Mouse (Mus musculus) urinary bladder, postnatal 4 days (tissue): ENCODE data around the gene Crebl2.

ENCODE experiments used
- DNase-seq, 2 experiments: peaks; one replicate each; pipeline ENCODE4 v3.0.0; 2021 to 2022; ENCODE audit warnings: low spot score in 2 of 2

The Crebl2 gene

DNA sequence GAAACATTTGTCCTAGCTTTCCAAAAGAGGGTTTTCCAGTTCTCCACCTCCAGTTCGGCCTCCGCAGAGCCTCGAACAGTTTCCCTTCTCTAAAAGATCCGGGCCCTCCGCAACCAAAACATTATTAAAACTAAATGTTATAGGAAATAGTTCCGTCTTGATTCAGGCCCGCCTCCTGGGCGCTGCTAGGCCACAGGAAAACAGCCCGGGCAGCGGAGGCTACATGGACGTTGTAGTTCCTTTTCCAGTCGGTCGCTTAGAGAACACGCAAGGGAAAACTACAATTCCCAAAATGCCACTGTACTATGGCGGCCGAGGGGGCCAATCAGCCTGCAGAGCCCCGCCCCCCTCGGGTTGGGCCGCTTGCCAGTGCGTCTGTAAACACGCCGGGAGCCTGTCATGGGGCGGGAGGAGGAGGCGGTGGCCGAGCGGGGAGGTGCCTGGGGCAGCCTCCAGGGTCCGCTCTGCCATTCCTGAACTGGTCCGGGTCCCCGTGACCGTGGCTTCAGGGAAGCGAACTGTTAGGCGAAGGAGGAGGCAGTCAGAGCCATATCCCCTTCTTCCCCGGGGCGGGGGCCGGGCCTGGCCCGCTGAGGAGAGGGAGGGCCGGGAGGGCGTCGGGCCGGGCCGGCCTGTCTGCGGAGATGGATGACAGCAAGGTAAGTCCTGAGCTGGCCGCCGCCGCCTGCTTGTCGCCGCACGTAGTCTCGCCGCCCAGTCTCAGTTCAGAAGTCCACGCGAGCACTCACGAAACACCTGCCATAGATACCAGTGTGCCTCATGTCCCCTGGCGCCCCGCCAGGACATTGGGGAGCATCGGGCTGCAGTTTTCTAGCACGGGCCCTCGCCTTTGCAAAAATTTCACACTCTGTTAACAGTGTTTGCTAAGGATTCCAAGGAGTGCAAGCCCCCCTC, at the start of gene Crebl2:
TSS of gene Crebl2 (plus strand) at position 369 of the 915 bp plus-strand sequence.
- peak; percentile 100 for DNase-seq

DNA sequence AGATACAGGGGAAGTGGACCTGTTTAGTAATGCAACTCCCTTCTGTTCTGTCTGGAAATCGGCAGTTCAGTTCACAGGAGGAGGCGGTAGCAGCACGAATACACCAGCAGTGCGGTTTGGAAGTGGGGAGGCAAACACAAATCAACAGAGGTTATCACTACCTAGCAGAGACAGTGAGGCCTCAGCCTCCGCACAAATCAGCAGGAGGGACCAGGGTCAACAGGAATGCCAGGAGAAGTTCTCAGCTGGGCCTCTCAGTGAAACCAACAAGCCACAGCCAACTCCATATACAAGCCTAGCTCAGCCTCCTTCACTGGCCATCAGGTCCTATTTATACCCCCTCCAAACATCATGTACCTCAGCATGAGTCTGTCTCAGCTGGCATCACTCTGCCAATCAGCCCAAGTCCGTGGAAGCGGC, 48.5 kb upstream of the Crebl2 start:
- DNase-seq = no peak

DNA sequence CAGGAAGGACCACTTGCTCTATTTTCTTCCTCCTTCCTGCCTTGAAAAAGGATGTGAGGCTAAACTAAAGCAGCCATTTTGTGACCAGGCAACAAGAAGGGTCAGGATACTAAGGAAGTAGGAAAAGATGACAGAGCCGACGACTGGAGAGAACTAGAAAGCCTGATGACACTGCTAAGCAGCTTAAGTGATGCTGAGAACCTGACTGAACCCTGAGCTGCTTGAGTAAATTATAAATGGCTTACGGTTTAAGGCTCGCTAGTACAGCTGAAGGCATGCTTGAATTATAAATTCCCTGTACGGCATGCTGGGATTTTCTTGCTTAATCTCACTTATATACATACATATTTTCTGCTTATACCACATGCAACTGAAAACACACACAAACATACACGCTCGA, 47.1 kb upstream of the Crebl2 start:
- no peak for DNase-seq

DNA sequence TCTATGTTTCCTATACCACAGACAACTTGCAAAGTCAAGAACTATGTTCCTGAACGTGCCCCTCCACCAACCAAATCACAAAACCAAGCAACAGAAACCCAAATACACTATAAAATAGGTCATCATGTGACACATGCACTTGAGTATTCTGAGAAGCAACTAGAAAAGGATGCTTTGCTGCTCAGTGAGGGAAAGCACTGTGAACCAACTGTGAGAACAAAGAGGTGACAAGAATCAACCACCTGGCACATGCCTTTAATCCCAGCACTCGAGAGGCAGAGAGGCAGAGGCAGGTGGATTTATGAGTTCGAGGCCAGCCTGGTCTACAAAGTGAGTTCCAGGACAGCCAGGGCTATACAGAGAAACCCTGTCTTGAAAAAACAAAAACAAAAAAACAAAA, 43.5 kb upstream of the Crebl2 start:
- DNase-seq = no peak

DNA sequence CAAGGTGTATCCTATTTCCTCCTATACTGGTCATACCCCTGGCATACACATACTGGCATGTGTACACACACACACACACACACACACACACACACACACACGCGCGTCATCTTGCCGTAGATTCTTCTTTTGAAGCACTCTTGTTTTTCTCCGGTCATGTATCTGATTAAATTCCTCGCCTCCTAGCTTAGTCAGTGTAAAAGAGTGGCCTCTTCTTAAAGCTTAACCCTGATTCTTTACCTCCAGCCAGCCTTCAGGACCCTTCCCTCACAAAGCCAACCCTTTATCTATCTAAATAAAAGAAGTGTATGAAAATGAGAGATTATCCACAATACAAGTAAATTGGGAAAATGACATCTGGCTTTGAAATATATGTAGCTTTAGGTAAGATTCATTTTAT, 40.9 kb upstream of the Crebl2 start:
- DNase-seq = no peak

DNA sequence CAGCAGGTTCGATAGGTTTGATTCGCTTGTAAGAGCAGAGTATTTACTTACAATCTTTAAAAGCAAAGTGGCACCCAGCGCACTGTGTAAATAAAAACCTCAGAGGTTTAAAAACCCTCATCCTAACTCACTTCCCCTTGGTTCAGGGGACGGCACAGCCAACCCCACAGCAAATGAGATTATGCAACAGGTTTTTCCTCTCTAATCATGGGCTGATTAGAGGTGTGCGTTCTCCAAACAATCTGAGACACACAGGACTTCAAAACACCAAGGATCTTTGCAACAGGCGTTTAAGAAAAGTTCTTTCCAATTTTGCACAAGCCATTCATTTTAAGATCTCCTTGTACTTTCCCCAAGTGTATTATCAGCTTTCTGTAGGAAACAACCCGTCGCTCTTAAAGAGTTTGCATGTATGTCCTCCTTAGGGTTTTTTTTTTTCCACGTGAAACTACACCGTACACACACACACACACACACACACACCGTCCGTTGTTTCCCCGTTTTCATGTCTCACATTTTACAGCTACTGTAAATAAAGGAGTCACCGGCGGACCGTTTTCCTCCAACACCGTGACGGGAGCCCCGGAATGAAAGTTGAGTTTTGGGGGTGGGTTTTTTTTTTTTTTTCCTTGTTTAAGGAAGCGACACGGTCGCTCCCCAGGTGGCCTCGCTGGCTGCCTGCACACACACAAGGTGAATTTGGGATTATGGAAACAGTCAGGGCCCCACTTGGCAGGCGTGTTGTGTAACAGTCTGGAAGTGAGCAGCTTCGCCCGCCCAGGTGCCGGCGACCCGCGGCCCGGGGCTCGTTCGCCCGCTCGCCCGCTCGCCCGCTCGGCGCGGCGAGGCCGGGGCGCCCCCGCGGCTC, 38.5 kb upstream of the Crebl2 start:
- peak in 1 of 2 experiments; percentile 19 for DNase-seq

DNA sequence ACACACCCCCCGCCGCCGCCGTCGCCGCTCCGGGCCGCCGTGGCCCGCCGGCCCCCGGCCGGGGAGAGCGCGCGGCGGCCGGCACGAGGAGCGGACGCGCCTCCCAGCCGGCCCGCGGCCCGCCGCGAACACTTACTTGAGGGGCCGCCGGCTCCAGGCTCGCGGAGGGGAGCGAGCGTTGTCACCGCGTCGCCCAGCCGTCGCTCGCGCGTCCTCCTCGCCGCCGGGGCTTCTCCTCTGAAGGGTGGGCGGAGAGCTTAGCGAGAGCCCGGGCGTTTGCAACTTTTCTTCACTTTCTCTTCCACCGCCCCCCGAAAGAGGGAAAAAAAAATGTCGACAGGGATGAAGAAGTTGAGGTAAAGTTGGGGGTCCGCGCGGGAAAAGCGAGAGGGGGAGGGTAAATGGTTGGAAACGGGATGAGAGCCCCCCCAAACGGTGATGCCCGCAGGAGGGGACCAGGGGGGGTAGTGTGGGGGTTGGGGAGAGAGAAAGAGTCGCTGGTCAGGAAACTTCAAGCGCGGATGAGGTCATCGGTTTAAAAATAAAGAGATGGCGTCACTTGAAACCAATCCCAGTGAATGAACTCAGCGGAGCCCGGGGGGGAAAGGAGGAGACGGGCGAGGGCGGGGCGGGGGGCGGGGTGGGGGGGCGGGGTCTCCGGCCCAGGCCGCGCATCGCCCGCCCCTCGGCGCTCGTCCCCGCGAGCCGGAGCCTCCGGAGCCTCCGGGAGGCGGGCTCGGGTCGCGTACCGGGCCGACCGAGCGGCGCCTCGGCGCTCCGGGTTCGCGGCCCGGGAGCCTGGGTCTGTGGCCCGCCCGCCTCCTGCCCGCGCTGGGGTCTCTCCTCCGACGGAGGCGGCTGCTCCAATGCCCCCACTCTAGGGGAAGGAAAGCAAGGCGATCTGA, 37.6 kb upstream of the Crebl2 start, which contains the start of gene Dusp16:
TSS of gene Dusp16 (minus strand) at position 485 of the 905 bp plus-strand sequence.
- peak; percentile 73 to 86 for DNase-seq

DNA sequence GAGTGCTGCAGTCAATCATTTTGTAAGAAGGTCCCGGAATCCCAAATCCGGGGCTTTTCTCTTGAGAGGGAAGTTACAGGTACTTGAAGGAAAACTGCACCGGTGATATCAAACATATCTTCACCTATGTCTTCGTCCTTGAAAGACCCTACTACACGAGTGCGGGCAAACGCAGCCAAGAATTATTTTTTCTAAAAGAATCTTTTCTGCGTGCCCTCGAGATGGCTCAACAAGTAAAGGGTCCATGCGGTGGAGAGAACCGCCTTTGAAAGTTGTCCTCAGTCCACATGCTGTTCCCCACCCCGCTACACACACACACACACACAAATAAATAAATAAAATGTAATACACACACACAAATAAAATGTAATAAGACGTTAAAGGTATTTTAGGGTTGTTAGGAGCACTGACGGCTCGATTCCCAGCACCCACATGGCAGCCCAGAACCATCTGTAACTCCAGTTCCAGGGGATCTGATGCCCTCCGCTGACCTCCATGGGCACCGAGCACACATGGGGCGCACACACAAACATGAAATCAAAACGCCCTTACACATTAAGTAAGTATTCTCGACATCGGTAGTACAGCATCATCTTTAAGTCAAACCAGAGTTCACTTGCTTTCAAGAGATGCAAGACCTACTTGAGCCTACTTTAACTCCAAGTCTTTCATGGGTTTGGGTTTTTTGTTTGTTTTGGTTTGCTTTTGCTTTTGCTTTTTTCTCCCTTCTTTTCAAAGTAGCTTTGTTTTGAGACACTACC, 36.7 kb upstream of the Crebl2 start:
- no peak for DNase-seq

DNA sequence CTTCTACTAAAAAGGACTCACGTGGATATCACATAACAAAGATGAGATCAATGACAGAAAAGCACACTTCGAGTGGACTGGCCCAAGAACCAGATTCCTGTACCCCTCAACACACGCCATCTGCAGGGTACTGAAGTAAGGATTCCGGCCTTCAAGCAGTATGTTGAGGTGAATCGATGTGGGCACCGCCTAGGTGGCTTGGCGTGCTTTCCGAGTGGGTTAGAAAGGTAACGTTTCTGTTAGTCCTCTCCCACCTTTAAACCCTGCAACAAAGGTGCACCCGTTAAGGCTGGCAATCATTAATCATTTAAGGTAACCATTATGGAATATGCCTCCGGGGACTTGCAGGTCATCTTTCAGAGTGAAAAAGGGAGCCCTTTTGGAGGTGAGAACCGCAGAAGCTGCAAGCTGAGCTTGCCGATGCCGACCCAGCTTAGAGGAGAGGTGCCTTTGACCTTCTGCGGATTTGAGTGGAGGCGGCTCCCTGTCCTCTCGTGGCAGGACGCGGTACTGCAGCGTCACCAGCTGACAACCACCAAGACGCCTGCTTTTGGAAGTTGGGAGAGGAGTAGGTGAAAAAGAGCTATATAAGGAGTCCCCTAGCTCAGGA, 35.9 kb upstream of the Crebl2 start:
- peak; percentile 69 to 83 for DNase-seq

DNA sequence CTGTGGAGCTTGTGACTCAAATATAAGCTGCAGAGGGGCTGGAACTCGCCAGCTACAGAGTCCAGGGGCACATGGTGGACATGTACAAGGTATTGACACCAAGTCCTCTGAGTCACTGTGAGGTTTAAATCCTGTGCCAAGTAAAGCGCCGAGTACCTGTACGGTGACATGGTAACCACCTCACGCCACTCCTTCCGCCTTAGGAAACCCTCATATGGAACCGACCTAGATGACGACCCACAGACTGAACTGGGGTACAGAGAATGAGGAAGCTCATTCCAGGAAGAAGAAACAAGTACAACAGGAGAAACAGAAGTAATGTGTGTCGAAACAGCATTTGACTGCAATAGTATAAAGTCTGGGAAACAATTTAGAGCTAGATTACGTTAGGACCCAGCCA, 33.7 kb upstream of the Crebl2 start:
- no peak for DNase-seq

DNA sequence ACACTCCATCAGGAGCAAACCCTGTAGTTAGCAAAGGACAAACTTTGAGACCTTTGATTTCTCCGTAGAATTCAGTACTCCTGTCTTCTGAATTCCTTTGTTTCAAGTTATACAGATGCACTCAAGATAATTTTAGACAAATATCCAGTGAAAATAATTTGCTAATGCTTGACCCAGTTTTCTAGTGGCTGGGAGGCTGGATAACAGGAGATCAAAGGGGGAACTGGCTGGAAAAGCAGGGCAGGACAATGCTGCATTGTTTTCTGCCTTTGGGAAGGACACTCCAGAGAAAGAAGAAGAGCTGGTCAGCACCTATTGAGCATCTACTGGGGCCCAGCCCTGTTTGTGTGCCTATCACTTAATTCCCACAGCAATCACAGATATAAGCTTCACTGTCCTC, 28.5 kb upstream of the Crebl2 start:
- DNase-seq = no peak

DNA sequence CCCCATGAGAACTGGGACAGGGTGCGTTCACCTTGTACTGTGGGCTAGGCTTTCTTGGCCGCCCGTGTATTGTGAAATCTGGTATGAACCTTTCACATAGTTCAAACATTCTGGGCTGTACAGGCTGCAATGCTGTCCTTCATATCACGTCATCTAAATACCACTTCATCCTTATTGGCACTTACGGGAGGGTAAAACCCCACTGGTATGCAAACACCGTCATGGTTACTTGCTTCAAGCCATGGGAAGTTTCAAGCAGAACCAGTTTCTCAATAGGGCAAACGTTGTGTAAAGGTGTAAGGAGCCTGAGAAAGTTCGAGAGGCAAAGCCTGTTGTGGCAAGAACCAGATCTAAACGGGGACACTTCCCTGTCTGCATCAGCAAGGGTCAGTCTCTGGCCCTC, 27.3 kb upstream of the Crebl2 start:
- DNase-seq = no peak

DNA sequence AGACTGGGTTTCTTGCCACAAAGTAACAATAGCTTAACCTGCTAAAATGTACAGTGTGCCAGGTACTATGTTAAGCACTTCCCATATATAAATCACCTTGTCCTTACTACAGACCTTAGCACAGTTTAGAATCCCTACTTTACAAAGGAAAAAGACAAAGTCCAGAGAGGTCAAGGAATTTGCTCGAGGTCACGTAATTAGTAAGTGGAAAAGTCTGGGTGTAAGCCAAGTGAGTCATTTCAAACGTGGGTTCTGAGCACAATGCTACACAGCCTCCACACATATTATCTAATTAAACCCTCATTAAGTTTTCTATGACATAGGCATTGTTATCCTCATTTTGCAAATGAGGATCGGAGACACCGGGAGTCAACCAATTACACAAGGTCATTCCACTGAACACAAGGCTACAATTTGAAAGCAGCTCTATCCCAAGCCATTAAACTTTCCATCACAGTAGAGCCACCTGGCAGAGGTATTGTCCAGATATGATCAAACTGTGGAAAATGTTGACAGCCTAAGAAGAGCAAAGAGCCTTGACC, 25.1 kb upstream of the Crebl2 start:
- no peak for DNase-seq

DNA sequence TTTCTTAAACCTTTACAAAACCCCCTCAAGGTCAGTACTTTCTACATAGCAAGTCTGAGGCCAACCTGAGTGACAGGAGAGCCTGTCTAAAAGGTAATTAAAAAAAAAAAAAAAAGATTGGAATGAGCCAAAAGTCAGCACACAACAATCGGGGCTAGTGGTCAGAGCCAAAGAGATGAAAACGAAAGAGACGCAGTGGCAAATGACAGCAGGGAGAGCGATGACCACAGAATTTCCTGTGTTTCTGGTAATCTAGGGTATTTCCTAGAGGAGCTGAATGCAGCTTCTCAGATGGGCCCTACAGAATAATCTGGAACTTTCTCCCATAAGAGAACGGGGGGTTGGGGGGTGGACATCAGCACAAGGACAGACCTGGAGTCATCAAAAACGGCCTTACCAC, 23.8 kb upstream of the Crebl2 start:
- no peak for DNase-seq

DNA sequence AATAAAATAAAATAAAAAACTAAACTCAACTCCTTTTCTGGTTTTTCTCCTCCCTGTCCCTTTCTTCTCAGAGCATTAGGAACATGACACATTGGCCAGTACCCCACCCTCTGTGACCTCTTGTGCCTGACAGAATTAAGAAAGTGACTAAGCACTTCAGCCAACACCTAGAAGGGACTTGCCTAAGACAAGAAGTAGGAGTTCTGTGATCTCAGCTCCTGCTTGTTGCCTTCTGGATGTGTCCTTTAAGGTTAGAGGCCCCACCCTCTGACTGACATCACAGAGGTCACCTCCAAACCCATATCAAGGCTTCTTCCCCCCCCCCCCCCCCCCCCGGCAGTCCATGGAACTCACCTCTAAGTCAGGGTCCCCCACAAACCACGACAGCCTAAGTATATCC, 22.9 kb upstream of the Crebl2 start:
- DNase-seq = no peak

DNA sequence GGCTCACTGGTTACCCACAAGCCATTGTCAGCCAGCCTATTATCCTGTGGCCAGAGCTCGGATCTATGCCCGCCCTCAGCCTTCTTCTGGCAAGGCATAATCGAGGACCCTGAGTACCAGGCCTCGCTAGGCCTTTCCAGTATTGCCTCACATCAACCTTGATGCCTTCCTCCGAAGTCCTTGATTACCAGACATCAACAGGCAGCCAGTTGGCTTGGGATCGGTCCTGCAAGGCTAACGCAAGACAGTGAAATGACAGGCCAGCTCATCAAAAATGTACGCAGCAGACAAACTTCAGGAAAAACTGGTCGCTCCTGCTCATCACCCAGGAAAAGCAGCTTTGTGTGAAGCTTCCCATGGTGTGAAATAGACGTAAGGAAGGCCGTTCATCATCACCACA, 22.2 kb upstream of the Crebl2 start:
- no peak for DNase-seq

DNA sequence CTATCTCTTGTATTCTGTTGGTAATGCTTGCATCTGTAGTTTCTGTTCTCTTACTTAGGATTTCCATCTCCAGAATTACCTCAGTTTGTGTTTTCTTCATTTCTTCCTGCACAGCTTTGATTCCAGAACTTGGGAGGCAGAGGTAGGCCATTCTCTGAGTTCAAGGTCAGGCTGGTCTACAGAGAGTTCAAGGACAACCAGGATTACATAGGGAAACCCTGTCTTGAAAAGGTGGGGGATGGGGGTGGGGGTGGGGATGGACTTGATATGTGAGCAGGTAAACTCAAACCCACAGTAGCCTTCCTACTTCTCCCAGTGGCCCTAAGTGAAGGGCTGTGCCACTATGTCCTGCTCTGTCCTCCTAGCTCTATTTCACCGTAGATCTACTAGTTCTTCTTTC, 16.9 kb upstream of the Crebl2 start:
- DNase-seq = no peak

DNA sequence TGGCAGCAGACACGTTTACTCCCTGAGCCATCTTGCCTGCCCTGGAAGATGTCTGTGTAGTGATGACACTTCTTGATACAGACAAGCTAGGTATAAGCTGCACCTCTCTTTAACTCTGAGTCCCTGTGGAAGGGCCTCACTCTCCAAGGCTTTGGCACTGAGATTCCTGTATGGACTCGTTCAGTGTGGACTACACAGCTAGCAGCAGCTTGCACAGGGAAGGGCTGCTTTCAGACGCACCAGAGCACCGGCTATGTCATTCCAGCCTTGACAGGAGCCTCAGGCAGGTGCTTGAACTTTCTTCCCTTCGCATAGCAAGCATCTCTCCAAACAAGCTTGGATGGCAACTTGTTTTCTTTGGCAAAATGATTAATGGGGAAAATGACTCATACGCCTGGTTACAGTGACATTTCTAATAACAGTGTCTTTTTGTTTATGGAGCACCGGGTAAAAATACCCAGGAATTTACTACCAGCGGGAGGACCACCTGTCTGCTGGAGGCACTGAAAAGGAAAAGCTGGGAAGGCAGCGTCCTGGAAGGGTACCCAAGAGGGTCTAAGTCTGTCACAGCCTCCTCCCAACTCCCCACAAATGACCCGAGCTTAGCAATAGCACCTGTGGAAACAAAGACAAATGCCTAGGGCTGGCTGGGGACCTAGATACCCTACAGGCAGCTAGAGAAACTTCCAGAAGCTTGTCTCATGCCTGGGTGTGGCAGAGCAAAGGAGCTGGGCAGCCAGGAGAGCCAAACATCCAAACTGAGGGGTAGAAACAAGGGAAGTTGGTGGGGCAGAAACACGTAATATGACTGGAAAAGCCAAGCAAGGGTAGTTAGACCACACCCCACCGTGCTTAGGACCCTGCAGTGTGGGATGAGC, 12.7 kb upstream of the Crebl2 start:
- DNase-seq = no peak

DNA sequence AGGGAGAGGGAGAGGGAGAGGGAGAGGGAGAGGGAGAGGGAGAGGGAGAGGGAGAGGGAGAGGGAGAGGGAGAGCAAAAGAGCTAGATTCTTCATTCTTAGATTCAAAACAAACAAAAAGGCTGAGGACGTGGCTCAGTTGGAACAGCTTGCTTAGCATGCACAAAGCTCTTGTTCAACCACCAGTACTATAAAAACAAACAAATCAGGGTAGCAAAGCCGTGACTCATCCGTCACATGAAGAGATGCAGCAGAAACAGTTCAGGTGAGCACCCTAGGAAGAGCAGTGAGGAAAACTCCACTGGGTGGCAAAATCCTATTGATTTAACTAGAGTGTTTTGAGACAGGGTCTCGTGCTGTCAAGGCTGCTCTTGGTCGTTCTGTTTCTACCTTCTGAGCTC, 10.2 kb upstream of the Crebl2 start:
- no peak for DNase-seq
